Mouse (Mus musculus) heart, embryonic 16.5 days (tissue): ENCODE results near the gene Fam186a. TPM values are rescaled to one million over a fixed set of nuclear protein-coding genes. Genes with fewer than 3 reads are reported as not detected.

Experiments
- polyA plus RNA-seq: library from polyadenylated mRNA; unstranded; fragments of >200 nt; fragmentation: Nextera tagmentation; extraction: Ambion mirVana; gene quantifications from 2 replicates; pipeline ENCODE4 v1.2.1, GENCODE M21; 2015

Gene Fam186a
- polyA plus RNA-seq, 1 experiment from 2014 or later = not detected

Other genes starting within 250 kb of the Fam186a start
- 2.4 and 2.7 TPM in 2 replicates for gene Gpd1, start 249.5 kb downstream of the Fam186a start, polyA plus RNA-seq
- 217 and 241 TPM in 2 replicates for gene Cox14, start 241.4 kb downstream of the Fam186a start, polyA plus RNA-seq
- gene Cers5, start 194.2 kb downstream of the Fam186a start, polyA plus RNA-seq = 50.7 and 51.6 TPM in 2 replicates
- gene Lima1, start 91.6 kb downstream of the Fam186a start, polyA plus RNA-seq = 19.9 TPM in 2 replicates
- 28.1 and 28.9 TPM in 2 replicates for gene Larp4, start 3.0 kb upstream of the Fam186a start, polyA plus RNA-seq
- 14.0 and 14.1 TPM in 2 replicates for gene Dip2b, start 71.6 kb upstream of the Fam186a start, polyA plus RNA-seq